Mouse (Mus musculus) myocyte (in vitro differentiated cells): Measurements from ENCODE around the gene Mfsd4b1. TPM values are rescaled to one million over a fixed set of nuclear protein-coding genes. Genes with fewer than 3 reads are reported as not detected.

Experiments
- H3K27me3 ChIP-seq: one replicate; pipeline ENCODE4 v1.6.1; 2011; ENCODE audit not compliant: control insufficient read depth, insufficient read depth, insufficient read length
- H3K36me3 ChIP-seq: one replicate; pipeline ENCODE4 v1.6.1; 2011; ENCODE audit not compliant: control insufficient read depth, insufficient read depth
- H3K4me2 ChIP-seq: one replicate; pipeline ENCODE4 v1.6.1; 2011; ENCODE audit warnings: low read depth, control low read depth
- H3K4me3 ChIP-seq: one replicate; pipeline ENCODE4 v1.5.1; 2011; ENCODE audit warnings: mild to moderate bottlenecking, control low read depth, moderate library complexity
- H3K79me2 ChIP-seq: one replicate; pipeline ENCODE4 v1.6.1; 2011; ENCODE audit not compliant: control insufficient read depth, insufficient read depth
- H3ac ChIP-seq: one replicate; pipeline ENCODE4 v1.6.1; 2011; ENCODE audit not compliant: control insufficient read depth, insufficient read length
- CEBPB ChIP-seq: IDR thresholded peaks from 2 replicates; pipeline ENCODE4 v1.6.1; 2011; ENCODE audit warnings: mild to moderate bottlenecking, moderate library complexity; ENCODE audit not compliant: poor library complexity, insufficient read depth, severe bottlenecking
- E2F4 ChIP-seq: IDR thresholded peaks from one replicate; pipeline ENCODE4 v1.6.1; 2011; ENCODE audit warnings: mild to moderate bottlenecking, control low read depth, moderate library complexity; ENCODE audit not compliant: insufficient read depth
- MAX ChIP-seq: IDR thresholded peaks from one replicate; pipeline ENCODE4 v1.6.1; 2011; ENCODE audit warnings: low read depth, mild to moderate bottlenecking, control low read depth
- MYOD1 ChIP-seq, 3 experiments: IDR thresholded peaks; one replicate each; pipeline ENCODE4 v1.6.1; 2011; ENCODE audit warnings: control low read depth in 2 of 3, low read depth in 2 of 3, mild to moderate bottlenecking in 2 of 3, moderate library complexity in 1 of 3; ENCODE audit not compliant: insufficient read length in 2 of 3, control insufficient read depth in 1 of 3
- MYOG ChIP-seq, 3 experiments: IDR thresholded peaks; one replicate each; pipeline ENCODE4 v1.6.1; 2011; ENCODE audit warnings: control low read depth in 2 of 3, low read depth in 2 of 3, mild to moderate bottlenecking in 2 of 3; ENCODE audit not compliant: insufficient read length in 2 of 3, control insufficient read depth in 1 of 3, insufficient read depth in 1 of 3
- POLR2A ChIP-seq: IDR thresholded peaks from one replicate; pipeline ENCODE4 v1.6.1; 2011; ENCODE audit warnings: low read depth, mild to moderate bottlenecking, control low read depth, moderate library complexity; ENCODE audit not compliant: insufficient read length
- POLR2AphosphoS2 ChIP-seq: IDR thresholded peaks from one replicate; pipeline ENCODE4 v1.6.1; 2011; ENCODE audit warnings: low read depth, control low read depth; ENCODE audit not compliant: insufficient read length
- REST ChIP-seq: IDR thresholded peaks from one replicate; pipeline ENCODE4 v1.6.1; 2011; ENCODE audit warnings: mild to moderate bottlenecking, control low read depth, moderate library complexity; ENCODE audit not compliant: insufficient read depth, insufficient read length
- SRF ChIP-seq: IDR thresholded peaks from one replicate; pipeline ENCODE4 v1.6.1; 2011; ENCODE audit warnings: low read depth; ENCODE audit not compliant: control insufficient read depth, insufficient read length
- TCF12 ChIP-seq: IDR thresholded peaks from one replicate; pipeline ENCODE4 v1.6.1; 2011; ENCODE audit warnings: mild to moderate bottlenecking, control low read depth; ENCODE audit not compliant: poor library complexity, insufficient read depth, severe bottlenecking
- TCF3 ChIP-seq: IDR thresholded peaks from one replicate; pipeline ENCODE4 v1.6.1; 2011; ENCODE audit warnings: low read depth, control low read depth; ENCODE audit not compliant: insufficient read length
- USF1 ChIP-seq: IDR thresholded peaks from one replicate; pipeline ENCODE4 v1.6.1; 2011; ENCODE audit warnings: low read depth, mild to moderate bottlenecking, control low read depth, moderate library complexity
- polyA plus RNA-seq: library from polyadenylated mRNA; unstranded; fragments of >200 nt; fragmentation: generic; extraction: Trizol; gene quantifications from one replicate; pipeline ENCODE4 v1.2.1, GENCODE M21; 2012; ENCODE audit warnings: missing spikeins

Mfsd4b1 gene
- polyA plus RNA-seq = 0.11 TPM

- TF ChIP-seq SRF (no peak), MYOG (IDR thresholded peaks at IDR 0.05; ENCODE audit: control insufficient read depth in 1 of 3, insufficient read depth in 1 of 3, insufficient read length in 2 of 3, low read depth in 2 of 3) (peak in 1 of 3 experiments; percentile 2), POLR2AphosphoS2 (no peak), REST (no peak), POLR2A (peak; percentile 22), MYOD1 (IDR thresholded peaks at IDR 0.05; ENCODE audit: control insufficient read depth in 1 of 3, insufficient read length in 2 of 3, low read depth in 2 of 3) (peak in 1 of 3 experiments; percentile 23)
- peak within 1 kb of the TSS; percentile 75 for H3K4me2 ChIP-seq
- H3ac ChIP-seq = peak within 1 kb of the TSS; percentile 35
- H3K79me2 ChIP-seq = no peaks in the 10 kb centered on the region
- no peaks in the 10 kb centered on the region for H3K36me3 ChIP-seq
- peak within 1 kb of the TSS; percentile 24 for H3K4me3 ChIP-seq
- no peaks in the 10 kb centered on the region for H3K27me3 ChIP-seq
Observed at GRCm38 (mm10) chr10:40024554-40025428, at the start of gene Mfsd4b1. Gene Mfsd4b1 (minus strand): TSS chr10:40025268.

DNA sequence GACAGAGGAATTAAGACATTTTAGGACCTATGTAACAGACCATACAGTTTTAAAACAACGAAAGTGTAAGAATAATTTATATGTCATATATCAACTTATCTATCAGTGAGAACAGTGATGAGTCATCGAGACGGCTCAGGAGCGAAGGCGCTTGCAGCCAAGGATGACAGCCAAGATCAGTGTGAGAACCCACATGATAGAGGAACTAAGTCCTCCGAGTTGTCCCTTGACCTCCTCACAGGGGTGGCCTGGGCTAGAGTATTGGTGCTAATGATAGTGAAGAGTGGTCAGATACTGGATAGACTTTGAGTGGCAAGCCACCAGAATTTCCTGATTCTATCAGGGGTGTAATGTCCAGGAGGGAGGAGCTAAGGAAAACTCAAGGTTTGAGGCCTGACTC lies 48.5 kb upstream of the Mfsd4b1 start:
- no peak overlapping the region for H3K4me2 ChIP-seq

DNA sequence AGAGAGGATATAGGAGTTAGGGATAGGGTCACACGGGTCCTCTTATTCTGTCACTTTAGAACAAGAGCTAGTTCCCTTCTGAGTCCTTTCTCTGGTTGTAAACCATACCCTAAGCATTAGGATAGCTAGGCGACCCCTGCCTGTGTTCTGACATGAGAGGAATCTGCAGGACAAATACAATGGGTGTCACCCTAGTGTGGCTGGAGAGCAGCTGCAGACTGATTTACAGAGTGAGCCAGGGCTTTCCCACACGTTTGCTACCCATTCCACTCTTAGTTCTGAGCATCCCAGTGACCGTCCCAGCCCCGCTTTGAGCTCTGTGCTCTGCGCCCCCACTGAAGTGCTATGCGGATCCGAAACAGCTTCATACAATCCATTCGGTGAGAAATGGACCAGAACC lies 45.6 kb upstream of the Mfsd4b1 start:
- Histone ChIP-seq H3K36me3 (no peaks in the 10 kb centered on the region), H3K27me3 (no peaks in the 10 kb centered on the region), H3K4me3 (no peak overlapping the region), H3K79me2 (no peaks in the 10 kb centered on the region), H3ac (no peak overlapping the region), H3K4me2 (no peak overlapping the region)
- TF ChIP-seq POLR2A (no peak), REST (no peak), USF1 (no peak), MYOD1 (IDR thresholded peaks at IDR 0.05; ENCODE audit: control insufficient read depth in 1 of 3, insufficient read length in 2 of 3, low read depth in 2 of 3) (peak in 2 of 3 experiments; percentile 52 to 69), TCF3 (no peak), E2F4 (no peak), MAX (no peak), MYOG (IDR thresholded peaks at IDR 0.05; ENCODE audit: control insufficient read depth in 1 of 3, insufficient read depth in 1 of 3, insufficient read length in 2 of 3, low read depth in 2 of 3) (peak in 2 of 3 experiments; percentile 39 to 81)

More for the DNA sequence above, 48.5 kb upstream of the Mfsd4b1 start:
- no peak for TF ChIP-seq TCF12
- Histone ChIP-seq H3K79me2 (no peaks in the 10 kb centered on the region), H3K36me3 (no peaks in the 10 kb centered on the region), H3K27me3 (no peaks in the 10 kb centered on the region), H3ac (no peak overlapping the region), H3K4me3 (no peak overlapping the region)

DNA sequence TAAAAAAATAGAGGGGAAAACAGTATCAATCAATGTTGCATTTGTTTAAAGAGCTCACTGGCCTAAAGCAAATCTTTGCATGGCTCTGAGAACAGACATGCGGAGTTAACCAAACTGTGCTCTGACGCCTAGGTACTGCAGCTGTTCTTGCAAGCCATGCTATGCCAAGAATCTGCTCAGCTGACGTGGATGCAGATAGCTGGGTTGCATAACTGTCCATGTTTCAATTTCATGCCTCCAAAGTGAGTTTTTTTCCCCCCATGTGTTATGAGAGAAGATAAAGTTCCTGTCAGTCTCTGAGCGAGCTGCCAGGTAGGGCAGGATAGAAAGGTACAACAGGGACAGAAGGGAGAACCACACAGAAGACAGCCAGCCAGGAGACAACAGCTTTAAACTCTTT lies 44.2 kb upstream of the Mfsd4b1 start:
- Histone ChIP-seq H3K36me3 (no peaks in the 10 kb centered on the region), H3K4me2 (peak overlapping the region; percentile 30), H3K79me2 (no peaks in the 10 kb centered on the region), H3ac (no peak overlapping the region), H3K4me3 (no peak overlapping the region), H3K27me3 (no peaks in the 10 kb centered on the region)
- TF ChIP-seq MYOG (IDR thresholded peaks at IDR 0.05; ENCODE audit: control insufficient read depth in 1 of 3, insufficient read depth in 1 of 3, insufficient read length in 2 of 3, low read depth in 2 of 3) = peak; percentile 86 to 98 (median 97)
- TF ChIP-seq POLR2AphosphoS2 = no peak
- no peak for TF ChIP-seq SRF
- no peak for TF ChIP-seq REST
- peak; percentile 78 for TF ChIP-seq TCF12
- TF ChIP-seq CEBPB = peak; percentile 87
- TF ChIP-seq MAX = no peak
- no peak for TF ChIP-seq E2F4
- peak; percentile 30 for TF ChIP-seq USF1
- TF ChIP-seq POLR2A = no peak
- peak; percentile 86 to 98 (median 97) for TF ChIP-seq MYOD1 (IDR thresholded peaks at IDR 0.05; ENCODE audit: control insufficient read depth in 1 of 3, insufficient read length in 2 of 3, low read depth in 2 of 3)
- peak; percentile 87 for TF ChIP-seq TCF3

GRCm38 (mm10) chr10:40068595-40068994 lies 43.5 kb upstream of the Mfsd4b1 start:
- Histone ChIP-seq H3ac (no peak overlapping the region), H3K79me2 (no peaks in the 10 kb centered on the region), H3K36me3 (no peaks in the 10 kb centered on the region), H3K27me3 (no peaks in the 10 kb centered on the region), H3K4me3 (no peak overlapping the region), H3K4me2 (peak overlapping the region; percentile 22)
- TF ChIP-seq TCF3 (no peak), E2F4 (no peak), MAX (no peak), POLR2AphosphoS2 (no peak), MYOG (IDR thresholded peaks at IDR 0.05; ENCODE audit: control insufficient read depth in 1 of 3, insufficient read depth in 1 of 3, insufficient read length in 2 of 3, low read depth in 2 of 3) (no peak), REST (no peak), CEBPB (no peak), USF1 (no peak), MYOD1 (IDR thresholded peaks at IDR 0.05; ENCODE audit: control insufficient read depth in 1 of 3, insufficient read length in 2 of 3, low read depth in 2 of 3) (no peak)
